Mouse (Mus musculus): ENCODE results near the gene Srrm2.

Srrm2 gene

DNA sequence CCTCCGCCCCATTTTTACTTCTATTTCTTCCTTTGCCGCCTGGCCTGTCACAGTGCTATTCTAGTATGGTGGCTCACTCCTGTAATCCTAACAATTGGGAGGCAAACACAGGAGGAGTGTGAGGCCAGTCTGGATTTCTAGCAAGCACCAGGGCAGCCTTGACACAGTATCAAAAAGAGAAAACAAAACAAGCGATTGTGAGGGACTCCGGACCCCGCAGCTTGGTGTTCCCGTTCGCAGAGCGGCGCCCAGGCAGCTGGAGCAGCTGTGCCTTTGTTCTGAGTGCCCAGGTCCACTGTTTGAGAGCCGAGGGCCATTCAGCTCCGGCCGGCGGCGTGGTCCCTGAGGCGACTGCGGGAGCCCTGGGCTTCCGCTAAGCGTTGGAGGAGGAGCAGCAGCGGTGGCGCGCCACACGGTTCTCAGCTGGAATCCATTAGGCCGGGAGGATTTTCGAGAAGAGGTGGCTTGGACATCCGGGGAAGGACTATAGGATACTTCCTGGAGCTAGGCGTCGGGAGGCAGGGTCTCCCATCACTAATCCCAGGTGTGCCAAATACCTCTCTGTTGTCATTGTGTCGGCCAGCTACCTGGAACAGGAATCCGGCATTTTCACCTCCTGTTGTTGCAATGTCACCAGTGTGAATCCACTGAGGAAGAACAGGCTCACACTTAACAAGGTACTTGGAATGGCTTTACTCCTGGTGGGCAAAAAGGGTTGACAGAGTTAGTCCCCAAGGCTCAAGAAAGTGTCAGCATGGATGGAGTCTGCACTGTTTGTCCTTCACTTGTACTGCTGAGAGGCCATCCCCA lies at the start of gene Srrm2:
Srrm2 (plus strand) TSS at position 264 of the 810 bp plus-strand sequence.
- peak; percentile 40 for DNase-seq (ENCODE audit: low spot score)

GRCm38 (mm10) chr17:23740598-23741021 lies 49.7 kb upstream of the Srrm2 start, which contains the start of gene Paqr4:
TSS of gene Paqr4 (minus strand) at chr17:23740867.
- peak; percentile 32 for DNase-seq (ENCODE audit: low spot score)

DNA sequence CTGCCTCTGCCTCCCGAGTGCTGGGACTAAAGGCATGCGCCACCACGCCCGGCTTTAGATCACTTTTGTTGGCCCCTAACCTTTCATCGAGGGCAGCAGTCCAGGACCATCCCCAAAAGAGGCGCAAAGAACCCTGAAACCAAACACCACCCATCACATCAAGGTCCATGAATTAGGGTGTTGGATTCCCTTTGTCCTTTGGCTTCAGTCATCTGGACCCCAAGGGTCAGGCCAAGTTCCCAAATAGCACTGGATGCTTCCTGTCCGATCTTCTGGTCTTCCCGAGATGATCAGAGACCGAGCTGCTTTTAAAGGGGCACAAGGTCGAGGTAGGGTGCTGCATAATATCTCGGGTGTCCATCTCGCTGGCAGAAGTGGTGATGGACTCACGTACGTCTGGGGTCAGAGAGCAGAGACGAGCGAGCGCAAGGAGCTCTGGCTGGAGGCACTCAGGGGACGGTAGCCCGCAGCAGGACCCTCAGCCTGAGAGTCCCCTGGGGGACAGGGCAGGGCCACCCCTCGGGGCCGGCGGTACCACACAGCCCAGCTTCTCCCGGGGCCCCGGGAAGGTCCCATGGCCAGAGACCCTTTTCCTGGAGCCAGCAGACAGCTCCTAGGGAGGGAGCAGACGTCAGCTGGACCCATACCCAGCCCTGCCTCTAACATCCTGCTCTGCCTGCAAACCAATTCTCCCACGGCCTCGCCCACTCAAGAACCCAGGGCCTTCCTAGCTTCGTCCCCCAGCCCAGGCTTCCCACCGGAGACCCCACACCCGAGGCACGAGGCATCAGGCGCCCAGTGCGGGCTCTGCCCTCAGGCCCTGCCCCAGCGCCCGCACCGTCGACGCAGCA lies 48.7 kb upstream of the Srrm2 start:
- DNase-seq (ENCODE audit: low spot score), result no peak

DNA sequence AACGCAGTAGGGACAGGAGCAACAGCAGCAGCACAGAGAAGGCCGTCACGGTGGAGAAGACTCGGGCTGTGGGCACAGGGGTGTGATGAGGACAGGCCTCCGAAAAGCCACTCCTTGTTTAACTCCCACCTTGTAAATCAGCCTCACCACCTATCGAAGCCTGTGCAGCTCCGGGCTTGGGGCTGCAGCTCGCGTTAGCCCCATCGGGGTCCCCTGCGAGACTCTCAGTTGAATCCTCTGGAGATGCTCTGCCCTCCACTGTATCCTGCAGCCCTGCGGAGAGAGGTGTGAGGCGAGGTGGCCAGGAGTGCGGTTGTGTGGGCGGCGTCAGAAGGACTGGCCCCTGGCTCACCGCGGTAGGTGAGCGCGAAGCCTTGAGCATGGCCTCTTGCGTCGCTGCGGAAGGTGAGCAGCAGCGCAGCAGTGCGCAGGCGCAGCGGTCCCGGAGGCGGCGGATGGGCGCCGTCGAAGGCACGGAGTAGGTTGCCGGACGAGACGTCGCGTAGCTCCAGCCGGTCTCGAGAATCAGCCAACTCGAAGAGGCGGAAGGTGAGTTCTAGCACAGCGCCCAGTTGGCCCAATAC lies 48.0 kb upstream of the Srrm2 start:
- DNase-seq (ENCODE audit: low spot score), result no peak

- no peak for DNase-seq (ENCODE audit: low spot score)
Observed at GRCm38 (mm10) chr17:23742941-23743340, 47.4 kb upstream of the Srrm2 start.

DNA sequence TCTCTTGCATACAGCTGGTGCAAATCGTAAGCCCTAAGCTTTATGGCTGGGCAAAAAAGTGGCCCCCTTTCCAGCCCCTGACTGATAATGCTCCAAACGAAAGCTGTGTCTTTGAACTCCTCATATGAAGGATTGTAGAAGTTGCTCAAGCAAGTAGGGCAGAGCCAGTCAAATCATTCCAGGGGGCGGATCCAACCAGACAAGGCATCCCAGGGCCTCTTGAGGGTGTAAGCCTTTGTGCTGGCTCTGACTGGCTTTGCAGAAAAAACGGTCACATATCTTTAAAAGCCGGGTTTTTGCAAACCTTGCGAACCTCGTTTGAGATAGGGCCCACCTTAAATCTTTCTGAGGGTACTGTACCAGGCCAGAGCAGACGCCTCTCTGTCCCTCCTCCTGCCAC lies 46.3 kb upstream of the Srrm2 start:
- DNase-seq (ENCODE audit: low spot score), result no peak

- no peak for DNase-seq (ENCODE audit: low spot score)
Observed at GRCm38 (mm10) chr17:23744651-23745050, 45.7 kb upstream of the Srrm2 start.

DNA sequence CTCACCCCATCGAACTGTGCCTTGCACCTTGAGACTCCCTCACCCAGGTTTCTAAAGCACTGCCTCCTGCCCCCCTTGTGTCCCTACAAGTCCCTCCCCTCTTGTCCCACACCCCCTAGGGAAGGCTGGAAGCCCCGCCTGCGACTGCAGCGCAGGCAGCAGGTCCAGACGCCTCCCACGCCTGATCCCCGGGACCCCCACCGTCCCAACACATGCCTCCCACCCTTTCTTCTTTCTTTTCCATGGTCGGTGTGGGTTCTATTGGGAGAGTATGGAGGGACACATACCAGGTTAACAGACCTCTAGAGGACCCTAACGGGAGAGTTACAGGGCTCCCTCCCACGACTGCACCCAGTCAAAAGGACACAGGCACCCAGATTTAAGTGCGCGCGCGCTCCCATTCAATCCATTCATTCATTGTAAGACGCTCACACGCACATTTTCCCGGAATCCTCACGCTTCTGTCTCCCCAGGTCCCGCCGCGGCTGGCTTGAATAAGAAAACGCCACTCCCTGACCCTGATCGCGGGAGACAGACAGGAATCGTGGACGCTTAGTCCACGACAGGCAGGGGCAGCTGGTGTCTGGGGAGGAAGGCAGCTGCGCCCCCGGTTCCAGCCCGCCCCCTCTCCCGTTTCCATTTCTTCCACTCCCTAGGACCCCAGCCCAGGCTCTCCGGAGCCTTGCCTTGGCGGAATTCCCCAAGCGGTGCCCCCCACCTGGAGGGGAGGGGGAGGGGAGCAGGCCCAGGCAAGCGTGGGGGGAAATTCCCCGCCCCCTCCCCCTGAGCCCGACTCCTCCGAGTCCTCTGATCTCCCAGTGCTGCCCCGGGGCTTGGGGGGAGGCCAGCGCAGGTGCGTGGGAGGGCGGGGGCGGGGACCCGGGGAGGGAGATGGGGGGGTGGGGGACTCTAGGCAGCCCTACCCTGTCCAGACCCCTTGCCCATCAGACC lies 44.8 kb upstream of the Srrm2 start, which contains the start of gene Kremen2:
Kremen2 (minus strand) TSS at position 533 of the 951 bp plus-strand sequence.
- DNase-seq (ENCODE audit: low spot score), result no peak

- DNase-seq (ENCODE audit: low spot score), result no peak
Observed at GRCm38 (mm10) chr17:23746311-23746710, 44.0 kb upstream of the Srrm2 start.

GRCm38 (mm10) chr17:23746767-23747166 lies 43.6 kb upstream of the Srrm2 start:
- DNase-seq (ENCODE audit: low spot score), result no peak

GRCm38 (mm10) chr17:23747471-23747870 lies 42.9 kb upstream of the Srrm2 start:
- no peak for DNase-seq (ENCODE audit: low spot score)

DNA sequence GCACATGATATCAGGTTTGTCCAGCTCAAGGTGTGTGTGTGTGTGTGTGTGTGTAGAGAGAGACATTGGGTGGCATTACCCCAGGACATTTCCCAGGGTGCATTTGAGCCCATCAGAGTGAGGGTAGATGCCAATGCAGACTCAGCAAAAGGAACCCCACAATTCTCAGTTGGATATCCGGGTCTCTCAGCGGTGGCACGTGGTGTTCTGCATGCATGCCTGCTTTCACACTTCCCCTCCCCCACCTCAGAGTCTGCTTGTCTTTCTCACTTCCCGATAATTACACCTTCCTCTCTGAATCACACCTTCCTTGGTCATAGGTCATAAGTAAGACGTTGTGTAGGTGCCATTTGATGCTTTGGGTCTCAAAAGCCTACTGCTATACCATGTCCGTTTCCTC lies 42.3 kb upstream of the Srrm2 start:
- no peak for DNase-seq (ENCODE audit: low spot score)

GRCm38 (mm10) chr17:23748631-23749391 lies 41.5 kb upstream of the Srrm2 start:
- peak; percentile 91 for DNase-seq (ENCODE audit: low spot score)

GRCm38 (mm10) chr17:23749400-23750191 lies 40.7 kb upstream of the Srrm2 start:
- no peak for DNase-seq (ENCODE audit: low spot score)

DNA sequence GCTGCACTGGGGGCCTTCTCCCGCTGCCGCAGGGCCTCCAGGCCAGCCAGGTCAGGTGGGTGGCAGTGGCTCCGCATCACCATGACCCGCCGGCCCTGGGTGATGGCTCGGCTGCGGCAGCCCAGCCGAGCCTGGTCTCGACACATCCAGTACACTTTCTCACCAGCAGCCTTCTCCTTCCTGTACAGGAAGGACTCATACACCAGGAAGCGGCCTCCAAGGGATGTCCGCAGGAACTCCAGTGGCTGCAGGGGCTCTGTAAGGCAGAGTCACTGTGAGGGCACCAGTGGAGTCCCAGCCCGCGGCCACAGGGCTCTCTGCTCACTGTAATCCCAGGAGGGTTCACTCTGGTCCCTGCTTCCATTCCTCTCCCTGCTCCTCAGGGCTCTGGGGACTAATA lies 34.6 kb upstream of the Srrm2 start:
- no peak for DNase-seq (ENCODE audit: low spot score)

DNA sequence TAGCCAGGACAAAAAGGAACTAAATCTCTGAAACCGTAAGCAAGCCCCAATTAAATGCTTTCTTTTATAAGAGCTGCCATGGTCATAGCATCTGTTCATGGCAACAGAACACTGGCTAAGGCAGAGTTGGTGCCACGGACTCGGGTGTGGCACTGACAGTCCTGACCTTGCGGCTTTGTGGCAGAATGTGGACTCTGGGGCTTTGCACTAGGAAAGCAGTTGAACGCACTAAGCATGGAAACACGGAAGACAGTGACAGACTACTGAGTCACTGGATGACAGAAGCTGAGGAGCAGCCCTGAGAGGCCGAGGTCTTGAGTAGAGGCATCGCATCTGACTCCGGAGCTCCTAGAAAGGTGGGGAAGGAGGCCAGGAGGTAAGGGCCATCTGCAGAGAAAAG lies 32.8 kb upstream of the Srrm2 start:
- no peak for DNase-seq (ENCODE audit: low spot score)

DNA sequence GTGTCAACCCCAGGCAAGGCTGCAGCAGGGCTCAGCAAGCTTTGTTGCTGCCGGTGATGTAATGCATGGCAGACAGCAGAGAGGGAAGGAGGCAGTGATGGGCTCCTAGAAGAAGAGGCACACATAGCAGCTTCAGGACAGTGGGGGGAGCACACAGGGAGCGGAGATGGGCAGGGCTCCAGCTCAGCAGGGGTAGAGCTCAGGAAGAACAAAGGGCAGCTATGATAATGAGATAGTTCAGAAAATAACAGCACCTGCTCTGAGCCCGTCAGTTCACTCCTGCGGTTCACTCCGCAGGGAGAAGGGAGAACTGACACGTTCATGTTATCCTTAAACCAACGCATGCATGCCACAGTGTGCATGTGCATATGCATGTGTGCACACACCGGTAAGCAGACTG lies 31.5 kb upstream of the Srrm2 start:
- DNase-seq (ENCODE audit: low spot score), result no peak

DNA sequence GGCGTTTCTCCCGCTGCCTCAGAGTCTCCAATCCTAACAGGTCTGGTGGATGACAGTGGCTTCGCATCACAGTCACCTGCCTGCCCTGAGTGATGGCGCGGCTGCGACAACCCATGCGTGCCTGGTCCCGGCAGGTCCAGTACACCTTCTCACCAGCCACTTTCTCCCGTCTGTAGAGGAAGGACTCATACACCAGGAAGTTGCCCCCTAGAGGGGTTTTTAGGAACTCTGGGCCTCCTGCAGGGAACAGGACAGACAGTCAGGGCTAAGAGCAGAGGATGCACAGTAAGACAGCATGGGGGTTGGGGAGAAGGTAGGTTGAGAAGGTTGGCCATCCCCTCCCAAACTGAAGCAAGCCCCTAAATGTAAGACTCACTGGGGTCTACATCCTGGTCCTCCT lies 30.1 kb upstream of the Srrm2 start:
- DNase-seq (ENCODE audit: low spot score), result no peak

GRCm38 (mm10) chr17:23761155-23761554 lies 29.2 kb upstream of the Srrm2 start:
- no peak for DNase-seq (ENCODE audit: low spot score)

DNA sequence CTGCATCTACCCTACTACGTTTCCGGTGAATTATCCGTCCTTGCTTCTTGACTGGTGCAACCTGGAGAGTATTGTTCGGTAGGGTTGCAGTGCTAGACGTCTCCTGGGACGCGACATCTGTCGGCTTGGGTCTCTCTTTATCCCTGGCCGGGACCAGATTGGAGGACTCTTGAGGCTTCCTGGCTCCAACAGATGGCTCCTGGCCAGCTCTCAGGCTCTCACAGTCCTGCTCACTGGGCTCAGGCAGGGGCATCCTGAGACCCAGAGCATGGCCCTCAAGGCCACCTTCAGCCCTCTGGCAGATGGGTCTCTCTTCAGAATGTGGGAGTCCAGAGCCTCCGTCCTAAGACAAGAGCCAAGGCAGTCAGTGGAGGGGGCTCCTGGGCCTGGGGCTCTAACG lies 27.4 kb upstream of the Srrm2 start:
- DNase-seq (ENCODE audit: low spot score), result no peak

Data from lung, postnatal 25 days (tissue).